Mouse (Mus musculus) stomach, postnatal 0 days (tissue): Measurements from ENCODE around the gene Srd5a1.

Experiments used
- CTCF ChIP-seq: IDR thresholded peaks from 2 replicates; pipeline ENCODE4 v1.5.1; 2016; ENCODE audit warnings: antibody characterized with exemption, low read depth, mild to moderate bottlenecking, moderate library complexity
- EP300 ChIP-seq: optimal IDR thresholded peaks from 2 replicates; pipeline ENCODE3; 2016; ENCODE audit warnings: antibody characterized with exemption

- TF ChIP-seq CTCF: no peak
- no peak for TF ChIP-seq EP300
These were observed 26.9 kb upstream of the Srd5a1 start for GRCm38 (mm10) chr13:69638108-69638626.
